ENCODE assay signal across 23 mouse cellular contexts in the genomic region with DNA sequence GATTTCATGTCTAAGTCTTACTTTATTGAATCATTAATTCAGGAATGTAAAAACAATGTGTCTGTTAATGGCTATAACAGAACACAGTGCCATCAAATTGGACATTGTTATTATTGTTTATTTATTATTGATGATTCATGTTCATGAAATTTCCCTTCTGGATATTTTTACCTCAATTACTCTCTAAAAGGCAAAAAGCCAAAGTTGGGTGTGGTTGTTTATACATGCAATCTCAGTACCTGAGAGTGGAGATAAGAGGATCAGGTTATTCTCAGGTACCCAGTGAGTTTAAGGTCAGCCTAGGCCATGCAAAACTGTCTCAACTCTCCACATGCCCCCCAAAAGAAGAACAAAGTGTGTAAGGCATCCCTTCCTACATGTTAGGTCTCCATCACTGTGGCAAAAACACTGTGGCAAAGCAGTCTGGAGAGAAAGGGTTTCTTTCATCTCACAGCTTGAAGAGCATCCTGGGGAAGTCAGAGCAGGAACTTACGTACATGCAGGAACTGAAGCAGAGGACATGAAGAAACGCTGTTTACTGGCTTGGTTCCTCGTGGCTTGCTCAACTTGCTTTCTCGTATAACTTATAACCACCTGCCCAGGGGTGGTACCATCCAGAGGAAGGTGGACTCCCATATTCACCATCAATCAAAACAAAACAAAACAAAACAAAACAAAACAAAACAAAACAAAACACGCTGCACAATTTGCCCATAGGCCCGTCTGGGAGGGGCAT.
DNase-seq lines count a peak whose midpoint lies in the region; TF ChIP-seq lines count a peak whose summit lies in the region.
"Had no signal": no experiment of that assay in that cellular context is flagged by ENCODE, and none has a peak within 500 bp of the region (broad histone marks: within the 10 kb centered on the region; RNA-seq: fewer than 3 reads in every experiment).

No protein-coding gene starts in this region.

- TF ChIP-seq EP300 in MEL (IDR thresholded peaks at IDR 0.05; ENCODE audit: low read depth in 1 of 2, low read length in 2 of 2) = no peak

- H3K4me1 ChIP-seq in MEL (ENCODE audit: control insufficient read depth in 1 of 2, insufficient read depth in 2 of 2, low read length in 2 of 2) = peaks cover 0 to 10% of the 10 kb centered on the region in 2 experiments; a peak in 2 of 4 replicates
- peaks cover 84% of the 10 kb centered on the region for H3K4me1 ChIP-seq in megakaryocyte, embryonic 14.5 days
- H3K4me1 ChIP-seq: forebrain, embryonic 10.5 days; heart, embryonic 15.5 days; kidney, embryonic 15.5 days; midbrain, embryonic 10.5 days; stomach, embryonic 15.5 days had no signal

- intact Hi-C loops in heart, postnatal 14 days (cut with DNase I) = no loop called here

- DNase-seq in heart, adult 8-10 months (ENCODE audit: low spot score) = peak; percentile 76
- DNase-seq in heart, postnatal 14 days = no peak
- DNase-seq in 416B (ENCODE audit: low read depth) (peak; percentile 45), MEL (ENCODE audit: low read depth, low spot score) (no peak)
- DNase-seq in layer of hippocampus, postnatal 25 days (ENCODE audit: extremely low spot score in 1 of 2, low spot score in 1 of 2) = no peak
- no peak for DNase-seq in embryo, embryonic 10 days (ENCODE audit: low spot score)
- DNase-seq: adrenal gland, postnatal 25 days; cerebellum, adult 11 months; cerebellum, adult 9-11 months; gastrocnemius, postnatal 36 days; kidney, postnatal 36 days; right cerebral cortex, adult 18-20 months; right cerebral cortex, postnatal 4 days; thymus, postnatal 25 days had no signal

- H3K9ac ChIP-seq in MEL (ENCODE audit: control insufficient read depth, low read depth, low read length, poor library complexity, severe bottlenecking) = no peak overlapping the region
- H3K9ac ChIP-seq: heart, embryonic 15.5 days; kidney, embryonic 15.5 days; liver, embryonic 14.5 days; stomach, embryonic 15.5 days had no signal

- no peak for TF ChIP-seq POLR2A in MEL (IDR thresholded peaks at IDR 0.05; ENCODE audit: control insufficient read depth in 1 of 2, insufficient read depth in 1 of 2, low read depth in 1 of 2, low read length in 2 of 2, poor library complexity in 1 of 2)

- no peak for TF ChIP-seq CTCF in MEL (IDR thresholded peaks at IDR 0.05 in 2 of 3, conservative IDR thresholded peaks at IDR 0.05 in 1 of 3; ENCODE audit: control insufficient read depth in 1 of 3, insufficient read depth in 1 of 3, low read depth in 2 of 3, low read length in 3 of 3, poor library complexity in 1 of 3, severe bottlenecking in 1 of 3)

- no peaks in the 10 kb centered on the region for H3K9me3 ChIP-seq in MEL (replicated peaks; ENCODE audit: insufficient read depth, low read length)
- H3K9me3 ChIP-seq in megakaryocyte, embryonic 14.5 days = peaks cover 4% of the 10 kb centered on the region; the same call in 1 of the 2 replicates
- H3K9me3 ChIP-seq: forebrain, embryonic 10.5 days; heart, embryonic 15.5 days; kidney, embryonic 15.5 days; midbrain, embryonic 10.5 days; stomach, embryonic 15.5 days had no signal

- no peak overlapping the region for H3K27ac ChIP-seq in MEL (ENCODE audit: control insufficient read depth, low read depth, low read length)
- H3K27ac ChIP-seq: forebrain, embryonic 10.5 days; heart, embryonic 15.5 days; hindbrain, postnatal 0 days; kidney, embryonic 15.5 days; left cerebral cortex, adult 2 months; liver, embryonic 14.5 days; midbrain, embryonic 10.5 days; stomach, embryonic 15.5 days had no signal

- no peaks in the 10 kb centered on the region for H3K27me3 ChIP-seq in MEL (ENCODE audit: control insufficient read depth in 1 of 2, insufficient read depth in 2 of 2, low read length in 2 of 2)
- H3K27me3 ChIP-seq in megakaryocyte, embryonic 14.5 days (replicated peaks) = no peaks in the 10 kb centered on the region
- H3K27me3 ChIP-seq: heart, embryonic 15.5 days; kidney, embryonic 15.5 days; stomach, embryonic 15.5 days had no signal

- no peak overlapping the region for H3K4me3 ChIP-seq in MEL (ENCODE audit: control insufficient read depth in 1 of 2, insufficient read depth in 1 of 2, low read depth in 2 of 2, low read length in 2 of 2)
- peak overlapping the region; percentile 2 for H3K4me3 ChIP-seq in megakaryocyte, embryonic 14.5 days (replicated peaks)
- H3K4me3 ChIP-seq: forebrain, embryonic 10.5 days; heart, embryonic 15.5 days; kidney, embryonic 15.5 days; left cerebral cortex, adult 2 months; midbrain, embryonic 10.5 days; stomach, embryonic 15.5 days had no signal

- no peaks in the 10 kb centered on the region for H3K79me2 ChIP-seq in MEL (ENCODE audit: control insufficient read depth, insufficient read depth, low read length, poor library complexity)

- TF ChIP-seq RAD21 in MEL (IDR thresholded peaks at IDR 0.05; ENCODE audit: low read depth, low read length) = no peak

- peaks cover 0 to 9% of the 10 kb centered on the region in 2 experiments; a peak in 2 of 4 replicates for H3K36me3 ChIP-seq in MEL (ENCODE audit: control insufficient read depth in 1 of 2, insufficient read depth in 2 of 2, low read length in 2 of 2)
- H3K36me3 ChIP-seq in megakaryocyte, embryonic 14.5 days (replicated peaks; ENCODE audit: low read length) = peaks cover 13% of the 10 kb centered on the region
- H3K36me3 ChIP-seq: forebrain, embryonic 10.5 days; heart, embryonic 15.5 days; kidney, embryonic 15.5 days; midbrain, embryonic 10.5 days; stomach, embryonic 15.5 days had no signal

TF ChIP-seq in MEL, 35 proteins besides CTCF, POLR2A, EP300 and RAD21:
- TF ChIP-seq CHD2 (IDR thresholded peaks at IDR 0.05; ENCODE audit: low read length) = no peak
- TF ChIP-seq ZC3H11A (IDR thresholded peaks at IDR 0.05; ENCODE audit: low read depth, low read length) = no peak
- 0 out of 2 replicates have a peak, but pooled peaks have one; percentile 12 for TF ChIP-seq RCOR1 (IDR thresholded peaks at IDR 0.05; ENCODE audit: low read depth, low read length)
- no peak for TF ChIP-seq MEF2A (IDR thresholded peaks at IDR 0.05; ENCODE audit: extremely low read depth, insufficient replicate concordance, low read depth, low read length, poor library complexity, severe bottlenecking)
- no peak for TF ChIP-seq POLR2AphosphoS5 (IDR thresholded peaks at IDR 0.05; ENCODE audit: borderline replicate concordance, low read depth, low read length)
TF ChIP-seq in MEL: peak in this region for 1.

Comparison
In these comparisons a context has a peak if more than half of its experiments do, and no peak if none do; other contexts are left out.
1. DNase-seq: peak in heart, adult 8-10 months (single experiment) and 416B (single experiment); none in heart, postnatal 14 days (0 of 2), MEL (single experiment), layer of hippocampus, postnatal 25 days (0 of 2) and embryo, embryonic 10 days (single experiment).